Mouse (Mus musculus): ENCODE data around the gene Pkhd1.

DNA sequence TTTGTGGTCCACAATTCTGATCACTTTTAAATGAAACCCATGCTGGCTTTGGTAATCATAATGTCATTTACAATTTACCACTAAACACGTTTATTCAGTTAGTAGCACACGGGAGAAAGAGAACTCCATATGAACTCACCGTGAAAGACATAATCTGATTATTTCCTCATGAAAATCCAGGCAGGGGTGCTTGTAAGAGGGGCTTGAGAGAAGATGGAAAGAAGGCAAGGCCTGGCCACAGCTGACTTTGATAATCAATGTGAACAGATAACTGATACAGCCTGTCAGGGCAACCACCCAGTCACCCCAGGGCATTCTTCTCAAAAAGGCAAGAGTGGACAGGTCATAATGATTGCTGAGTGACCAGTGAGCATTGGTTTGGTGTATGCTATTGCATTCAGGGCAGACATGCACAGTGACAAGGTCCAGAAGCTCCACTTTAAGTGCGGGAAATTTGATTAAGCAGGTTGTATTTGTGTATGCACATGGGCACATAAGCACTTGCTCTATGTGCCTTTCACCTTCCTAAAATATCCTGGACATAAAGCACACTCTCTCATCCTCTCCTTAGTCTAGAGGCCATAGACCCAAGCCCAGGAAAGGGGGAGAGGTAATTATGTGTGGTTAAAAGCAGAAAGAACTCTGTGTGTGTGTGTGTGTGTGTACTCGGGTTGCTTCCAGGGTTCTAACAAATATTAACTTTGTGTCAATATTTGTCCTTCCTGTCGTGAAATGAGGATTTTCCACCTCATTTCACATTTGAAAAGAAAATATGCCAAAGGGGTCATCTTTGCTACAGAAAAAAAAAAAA, 485.9 kb downstream of the Pkhd1 start:
- no peak for TF ChIP-seq CTCF (IDR thresholded peaks at IDR 0.05; ENCODE audit: borderline replicate concordance, extremely low read depth, insufficient read depth, insufficient read length)
- TF ChIP-seq POLR2A (IDR thresholded peaks at IDR 0.05; ENCODE audit: borderline replicate concordance, extremely low read depth, insufficient read depth, insufficient read length, poor library complexity, severe bottlenecking), result no peak
